Mouse (Mus musculus): ENCODE data around the gene Nt5m.

- TF ChIP-seq CTCF (IDR thresholded peaks at IDR 0.05; ENCODE audit: control insufficient read depth, insufficient read depth, insufficient read length) (no peak), CEBPB (IDR thresholded peaks at IDR 0.05; ENCODE audit: low read depth) (no peak), FOSL1 (IDR thresholded peaks at IDR 0.05; ENCODE audit: insufficient read depth, low read length, poor library complexity, severe bottlenecking) (no peak), MAX (IDR thresholded peaks at IDR 0.05) (no peak)
Measured at GRCm38 (mm10) chr11:59805656-59806055, 33.6 kb upstream of the Nt5m start.
